Mouse (Mus musculus) ovary, adult 18-20 months (tissue): ENCODE data around the gene Dock10.

Source experiments
- DNase-seq: peaks from one replicate; pipeline ENCODE4 v3.0.0; 2022; ENCODE audit warnings: low spot score, mixed read lengths

The Dock10 gene

DNA sequence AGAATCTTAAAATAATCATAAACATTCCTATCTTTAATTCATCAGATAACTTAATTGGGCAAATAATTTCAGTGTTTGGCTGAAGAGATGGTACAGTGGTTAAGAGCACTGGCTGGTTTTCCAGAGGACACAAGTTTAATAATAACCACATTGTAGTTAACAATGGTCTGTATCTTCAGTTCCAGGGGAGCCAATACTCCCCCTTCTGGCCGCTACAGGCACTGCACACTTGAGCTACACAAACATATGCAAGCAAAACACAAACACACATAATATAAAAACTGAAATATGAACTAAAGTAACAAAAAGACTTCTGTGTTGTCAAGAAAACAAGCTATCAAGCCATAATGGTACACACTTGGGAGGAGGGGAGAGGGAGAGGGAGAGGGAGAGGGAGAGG, 102.5 kb downstream of the Dock10 start:
- no peak for DNase-seq

DNA sequence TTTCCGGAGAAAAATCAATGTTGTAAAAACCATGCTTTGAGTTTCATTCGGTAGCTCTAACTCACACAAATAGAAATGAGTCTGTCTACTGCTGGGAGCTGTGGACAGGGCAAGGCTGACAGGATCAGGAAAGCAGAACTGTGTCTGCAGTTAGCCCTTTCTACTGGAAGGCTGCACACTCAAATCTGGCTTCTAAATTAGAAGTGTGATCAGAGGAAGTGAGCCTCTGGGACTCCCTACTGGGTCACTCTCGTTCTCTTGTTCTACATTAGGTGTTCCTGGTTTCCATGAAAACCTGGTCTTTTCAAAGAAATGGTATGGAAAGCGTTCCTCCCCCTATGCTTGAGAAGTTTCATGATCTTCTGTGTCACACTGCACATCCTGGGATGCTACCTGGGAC, 103.1 kb downstream of the Dock10 start:
- no peak for DNase-seq

DNA sequence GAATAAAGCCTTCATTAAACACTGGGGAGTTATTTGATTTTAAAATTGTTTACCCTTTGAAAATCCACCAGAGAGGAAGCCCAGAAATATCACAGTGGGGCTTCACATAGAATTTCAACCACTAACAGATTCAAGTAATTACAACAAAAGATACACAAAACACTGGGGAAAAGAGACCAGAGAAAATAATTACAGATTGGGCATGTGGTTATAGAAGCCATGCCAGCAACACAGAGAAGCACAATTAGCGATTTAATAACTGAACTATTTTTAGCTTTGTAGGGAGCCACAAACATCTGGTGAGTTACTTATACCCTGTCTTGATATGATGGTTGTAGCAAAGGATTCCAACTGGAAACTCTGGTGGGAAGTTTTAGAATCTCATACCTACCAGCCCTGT, 104.2 kb downstream of the Dock10 start:
- no peak for DNase-seq

DNA sequence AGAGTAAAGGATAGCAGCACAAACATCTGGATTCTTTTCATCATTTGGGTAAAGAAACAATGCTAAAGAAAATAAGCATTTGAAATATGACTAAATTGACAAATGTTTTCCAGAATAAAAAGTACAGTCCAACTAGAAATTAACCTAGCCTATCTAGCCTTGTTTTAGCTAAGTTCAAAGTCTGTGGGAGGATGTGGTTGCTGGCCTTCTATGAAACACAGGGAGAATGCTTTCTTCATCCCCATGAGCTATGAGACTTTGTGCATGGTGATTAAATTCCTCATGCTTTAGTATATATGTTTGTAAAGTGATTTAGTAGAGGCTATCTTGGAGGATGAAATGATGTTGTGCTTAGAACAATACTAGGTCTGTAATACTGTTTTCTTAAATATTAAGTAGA, 105.5 kb downstream of the Dock10 start:
- no peak for DNase-seq

DNA sequence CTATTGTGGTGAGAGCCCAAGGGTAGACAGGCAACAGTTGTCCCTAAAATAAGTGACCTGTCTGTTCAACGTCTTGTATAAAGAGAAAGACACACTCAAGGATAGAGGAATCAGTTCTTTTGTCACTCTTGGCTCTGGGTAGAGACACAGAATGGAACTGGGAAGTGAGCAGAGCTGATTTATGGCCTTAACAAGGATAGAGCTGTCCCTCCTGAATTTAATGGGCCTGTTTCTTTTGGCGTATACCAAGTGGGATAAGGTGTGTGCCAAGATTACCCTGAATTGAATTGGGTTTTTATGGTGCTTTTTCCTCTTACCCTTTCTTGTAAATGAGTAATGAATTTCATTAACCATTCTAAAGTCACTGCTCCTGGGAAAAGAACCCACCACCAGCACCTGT, 106.2 kb downstream of the Dock10 start:
- DNase-seq: no peak

DNA sequence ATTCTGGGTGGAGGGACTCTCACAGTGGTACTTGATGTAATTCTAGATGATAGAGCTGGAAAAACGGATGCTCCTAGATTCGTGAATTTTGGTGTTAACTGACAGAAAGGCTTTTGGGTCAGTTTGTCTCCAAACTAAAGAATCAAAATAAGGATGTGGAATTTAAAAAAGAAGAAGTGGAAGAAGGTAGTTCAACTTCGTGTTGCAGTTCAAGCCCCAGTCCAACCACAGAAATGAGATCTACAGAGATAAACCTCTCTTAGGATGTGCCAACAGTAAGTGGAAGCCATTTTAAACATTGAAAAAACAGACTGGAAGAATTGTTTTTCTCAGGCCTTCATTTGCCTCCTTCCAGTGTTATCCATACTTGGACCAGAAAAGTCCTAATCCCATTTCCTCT, 111.7 kb downstream of the Dock10 start:
- no peak for DNase-seq

DNA sequence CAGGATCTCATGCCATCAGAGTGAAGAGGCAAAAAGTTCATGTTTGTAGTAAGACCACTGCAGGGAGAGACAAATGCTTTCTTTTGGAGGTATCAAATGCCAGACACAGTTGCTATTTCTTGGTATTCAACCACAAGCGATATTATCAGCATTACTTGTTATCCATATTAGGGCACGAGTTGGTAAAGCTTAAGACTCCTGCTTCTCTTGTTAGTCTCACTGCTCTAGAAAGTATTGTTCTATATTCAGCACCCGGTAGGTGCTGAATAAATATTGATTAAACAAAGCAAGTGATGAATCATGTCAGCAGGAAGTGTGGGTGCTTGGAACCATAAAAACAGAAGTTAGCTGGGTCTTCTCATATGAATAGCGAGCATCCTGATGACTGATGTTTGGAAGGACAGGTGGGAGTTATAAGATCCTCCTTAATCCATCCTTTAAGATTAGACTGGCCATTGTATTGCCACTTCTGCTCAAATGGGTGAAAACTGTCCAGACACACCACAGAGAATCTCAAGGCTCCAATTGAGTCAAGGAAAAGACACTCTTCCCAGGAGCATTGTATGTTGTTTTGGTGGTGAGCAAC, 114.4 kb downstream of the Dock10 start:
- no peak for DNase-seq

DNA sequence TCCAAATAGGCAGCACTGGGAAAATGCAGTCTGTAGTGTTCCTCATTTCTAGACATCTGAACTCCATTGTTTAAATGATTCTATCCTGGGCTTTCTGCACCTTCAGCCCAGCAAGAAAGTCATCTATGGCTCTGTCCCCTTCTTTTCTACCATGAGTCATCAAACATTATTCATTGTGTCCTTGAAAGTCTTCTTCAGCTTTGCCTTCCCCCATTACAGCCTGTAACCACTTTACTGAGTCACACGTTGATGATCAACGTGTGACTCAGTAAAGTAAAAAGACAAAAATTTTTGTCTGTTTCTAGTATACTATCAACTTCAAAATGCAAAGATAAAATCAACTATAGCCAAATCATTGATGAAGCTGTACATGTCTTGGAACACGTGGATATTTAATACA, 116.5 kb downstream of the Dock10 start:
- DNase-seq: no peak

DNA sequence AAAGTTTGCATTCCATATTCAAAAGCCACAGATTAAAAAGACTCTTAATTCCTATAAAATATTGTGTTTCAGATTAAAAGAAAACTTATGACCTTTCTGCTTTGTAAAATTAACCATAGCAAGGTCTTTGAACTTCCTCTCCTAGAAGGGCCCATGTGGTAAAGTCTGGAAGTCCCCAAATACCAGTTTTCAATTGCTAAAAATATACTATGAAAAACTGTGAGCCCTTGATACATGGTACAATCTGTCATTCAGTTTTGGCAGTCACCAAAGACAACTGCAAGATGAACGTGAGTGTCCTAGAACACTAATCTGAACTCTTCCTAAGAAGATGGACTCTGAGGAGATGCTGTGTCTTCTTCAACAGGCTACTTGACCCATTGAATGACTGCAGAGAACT, 117.0 kb downstream of the Dock10 start:
- DNase-seq: no peak

DNA sequence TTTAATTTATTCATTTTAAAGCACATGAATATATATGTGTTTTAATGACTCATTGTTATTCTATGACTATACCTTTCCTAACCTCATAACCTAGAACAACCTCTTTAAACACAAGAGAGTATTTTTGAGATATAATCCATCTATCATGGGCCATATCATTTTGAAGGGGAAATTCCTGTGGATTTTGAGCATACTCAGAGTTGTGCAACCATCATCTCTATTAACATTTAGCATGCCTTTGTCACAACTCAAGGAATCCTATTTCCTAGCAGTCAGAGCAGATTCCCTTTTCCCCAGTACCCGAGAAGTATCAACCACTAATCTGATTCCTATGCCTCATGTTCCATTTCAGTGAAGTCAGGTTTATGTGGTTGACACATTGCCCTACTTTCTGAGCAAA, 118.8 kb downstream of the Dock10 start:
- DNase-seq: no peak

DNA sequence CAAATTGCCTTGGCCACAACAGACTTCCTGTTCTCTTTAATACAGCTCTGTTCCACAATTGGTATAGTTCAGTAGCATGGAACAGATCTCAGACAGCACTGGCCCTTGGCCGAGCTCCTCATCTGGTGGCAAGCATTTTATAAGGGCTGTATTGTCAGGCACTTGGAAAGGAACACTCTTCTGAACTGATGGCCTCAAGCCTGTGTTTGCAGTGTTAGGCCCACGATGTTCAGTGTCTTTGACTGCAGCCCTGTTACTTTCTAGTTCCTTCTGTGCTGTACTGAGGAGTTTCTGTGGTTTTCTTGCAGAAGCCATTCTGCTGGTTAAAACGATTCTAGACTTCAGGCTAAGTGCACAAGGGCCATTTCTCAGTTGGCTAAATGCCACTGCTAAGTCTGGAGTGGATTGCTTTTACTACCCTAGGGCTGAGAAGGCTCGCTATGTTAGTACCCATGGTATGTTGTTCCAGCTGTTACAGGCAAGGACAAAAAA, 121.1 kb downstream of the Dock10 start:
- peak; percentile 2 for DNase-seq

DNA sequence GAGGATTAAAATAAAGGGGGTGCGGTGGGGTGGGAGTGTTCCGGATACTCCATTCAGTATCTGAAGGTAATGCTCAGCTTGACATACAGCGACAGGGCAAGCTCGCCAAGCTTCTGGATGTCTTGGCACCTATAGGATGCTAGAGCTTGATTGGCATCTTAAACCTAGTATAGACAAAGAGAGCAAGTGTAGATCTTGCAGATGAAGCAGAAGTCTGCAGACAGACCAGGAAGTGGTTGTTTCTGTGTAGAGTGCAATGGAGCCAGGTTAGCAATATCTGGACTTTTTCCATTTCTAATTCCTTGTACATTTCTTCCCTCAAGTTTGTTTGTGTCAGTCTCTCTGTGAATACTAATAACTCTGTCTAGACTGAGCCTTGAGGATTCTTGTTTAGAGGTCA, 122.5 kb downstream of the Dock10 start:
- DNase-seq: no peak

DNA sequence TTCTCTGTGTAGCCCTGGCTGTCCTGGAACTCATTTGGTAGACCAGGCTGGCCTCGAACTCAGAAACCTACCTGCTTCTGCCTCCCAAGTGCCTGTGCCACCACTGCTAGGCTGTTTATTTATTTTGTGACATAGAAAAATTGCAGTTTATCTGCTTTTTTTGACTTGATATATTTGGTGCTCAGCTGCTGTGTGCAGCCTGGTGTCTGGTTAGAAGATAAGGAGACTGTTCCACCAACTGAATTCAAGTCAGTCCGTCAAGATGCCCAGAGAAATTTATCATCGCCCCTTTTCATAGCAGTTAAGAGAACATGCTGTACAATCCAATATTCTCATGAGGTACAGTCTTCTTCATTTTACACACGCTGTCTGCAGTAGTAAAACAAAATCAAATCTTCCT, 124.8 kb downstream of the Dock10 start:
- DNase-seq: no peak

DNA sequence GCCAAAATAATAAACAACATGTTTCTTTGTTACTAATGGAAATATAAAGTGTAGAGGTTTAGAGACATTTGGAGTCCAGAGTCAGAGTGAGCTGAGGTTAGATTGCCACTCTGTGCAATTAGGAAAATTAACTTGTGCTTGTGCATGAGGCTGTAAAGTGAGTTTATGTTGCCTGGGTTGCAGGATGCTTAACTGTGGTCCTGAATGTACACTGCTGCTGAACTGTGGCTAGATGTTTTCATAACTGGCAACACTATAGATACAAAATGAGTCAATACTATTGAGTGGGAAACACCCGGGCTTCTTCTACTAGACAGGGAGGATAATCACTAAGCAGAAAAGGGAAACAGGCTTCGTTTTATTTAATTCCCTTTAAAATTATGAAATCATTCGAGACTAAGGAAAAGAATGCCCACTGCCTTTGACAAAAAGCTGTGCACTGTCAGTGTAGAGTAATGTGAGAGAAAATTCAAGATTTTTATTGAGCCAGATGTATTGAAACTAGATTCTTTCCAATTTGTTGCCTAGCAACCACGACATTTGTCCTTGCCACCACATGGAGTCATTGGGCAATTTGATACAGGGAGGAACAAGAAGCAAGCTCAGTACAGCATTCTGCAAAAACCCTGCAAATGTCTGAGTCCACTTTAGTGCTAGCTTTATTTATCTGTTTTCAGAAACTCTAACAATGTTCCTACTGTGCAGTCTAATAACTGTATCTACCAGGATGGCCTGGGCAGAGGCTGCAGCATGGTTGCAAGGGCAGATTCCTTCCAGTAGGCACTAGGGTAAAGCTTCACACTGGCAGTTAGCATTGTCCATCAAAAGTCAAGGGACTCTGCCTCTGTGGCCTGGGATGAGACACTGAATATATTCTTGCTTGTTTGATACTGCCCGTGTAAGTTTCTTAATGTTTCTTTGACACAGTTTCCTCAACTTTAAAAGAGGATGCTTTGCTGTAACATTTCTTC, 127.9 kb downstream of the Dock10 start:
- no peak for DNase-seq

DNA sequence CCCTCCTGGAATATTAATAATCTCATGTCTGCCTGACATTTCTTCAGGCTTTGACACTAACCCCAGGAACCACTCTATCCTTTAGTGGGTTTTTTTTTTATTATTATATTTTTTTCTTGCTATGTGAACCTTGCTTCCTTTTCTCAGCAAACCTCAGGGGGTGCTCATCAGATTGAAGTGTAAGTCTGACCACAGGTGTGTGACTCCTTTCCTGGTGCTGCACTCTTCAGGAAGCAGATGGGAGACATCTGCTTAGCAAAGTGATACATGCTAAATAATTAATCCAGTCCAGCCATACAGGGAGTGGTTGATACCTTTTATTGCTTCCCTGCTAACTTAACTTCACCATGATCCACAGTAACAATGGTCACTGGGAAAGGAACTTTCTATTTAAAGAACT, 130.3 kb downstream of the Dock10 start:
- DNase-seq: no peak

DNA sequence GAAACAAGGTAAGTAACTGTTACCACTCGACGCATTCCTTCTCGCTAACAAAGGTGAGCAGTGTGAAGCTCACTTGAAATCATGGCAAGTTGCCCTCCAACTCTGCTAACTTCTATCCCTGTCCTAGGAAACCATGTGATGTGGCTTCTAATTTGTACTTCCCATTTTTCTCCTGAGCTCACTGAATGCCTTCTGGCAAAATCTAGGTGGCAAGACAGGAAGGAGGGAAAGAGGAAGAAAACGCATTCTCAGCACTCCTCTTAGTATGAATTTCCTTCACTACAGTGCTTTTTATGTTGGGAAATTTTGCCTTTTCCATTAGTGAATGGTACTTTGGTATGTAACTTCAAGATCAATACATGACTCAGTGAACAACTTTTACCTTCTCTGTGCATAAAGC, 131.5 kb downstream of the Dock10 start:
- no peak for DNase-seq

DNA sequence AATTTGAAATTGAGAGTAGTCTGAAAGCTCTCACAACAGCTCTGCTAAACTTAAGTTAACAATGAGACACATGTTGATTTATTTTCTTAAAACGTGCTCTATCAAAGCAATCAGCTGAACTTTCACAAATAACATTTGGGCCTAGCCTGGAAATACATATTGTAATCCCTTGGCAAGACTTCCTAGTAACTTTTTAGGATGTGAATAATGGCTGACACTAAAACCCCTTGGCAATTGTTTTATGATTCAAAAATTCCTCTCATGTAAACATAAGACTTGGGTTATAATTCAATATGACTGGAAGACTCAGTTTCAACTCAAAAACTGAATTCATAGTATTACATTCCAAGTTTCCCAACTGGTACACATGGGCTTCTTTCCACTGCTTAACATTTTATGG, 133.0 kb downstream of the Dock10 start:
- DNase-seq: no peak

DNA sequence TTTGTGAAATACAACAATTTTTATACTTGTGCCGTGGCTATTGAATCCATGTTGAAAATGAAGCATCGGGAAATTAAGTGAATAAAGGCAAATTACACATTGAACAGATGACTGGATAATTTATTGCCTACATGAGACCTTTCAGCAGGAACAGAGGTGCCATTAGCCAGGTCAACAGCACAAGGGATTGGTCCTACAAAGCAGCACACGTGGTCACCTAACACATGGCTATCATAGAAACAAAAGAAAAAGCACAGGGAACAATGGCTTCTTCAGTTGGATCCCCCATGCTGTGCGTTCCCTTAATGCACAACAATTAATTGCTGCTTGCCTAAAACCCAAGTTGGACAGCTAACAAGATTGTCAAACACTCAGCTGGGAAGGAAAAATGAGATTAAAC, 133.8 kb downstream of the Dock10 start:
- no peak for DNase-seq

DNA sequence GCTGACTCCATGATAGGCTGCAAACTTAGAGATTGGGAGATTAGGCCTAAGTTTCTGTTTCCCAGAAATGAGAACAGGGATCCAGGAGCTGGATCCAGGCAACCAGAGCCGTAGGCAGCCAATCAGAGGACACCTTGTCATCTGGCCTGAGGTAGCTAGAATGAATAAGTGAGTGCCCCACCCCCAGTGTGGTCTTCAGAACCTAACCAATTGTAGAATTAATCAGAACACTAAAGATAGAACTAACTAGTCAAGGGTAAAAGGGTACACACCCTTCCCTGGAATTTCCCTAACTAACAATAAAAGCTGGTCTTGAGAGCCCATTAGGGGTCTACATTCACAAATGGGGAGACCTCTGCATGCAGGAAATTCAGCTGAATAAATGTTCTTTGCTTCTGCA, 135.7 kb downstream of the Dock10 start:
- DNase-seq: no peak

DNA sequence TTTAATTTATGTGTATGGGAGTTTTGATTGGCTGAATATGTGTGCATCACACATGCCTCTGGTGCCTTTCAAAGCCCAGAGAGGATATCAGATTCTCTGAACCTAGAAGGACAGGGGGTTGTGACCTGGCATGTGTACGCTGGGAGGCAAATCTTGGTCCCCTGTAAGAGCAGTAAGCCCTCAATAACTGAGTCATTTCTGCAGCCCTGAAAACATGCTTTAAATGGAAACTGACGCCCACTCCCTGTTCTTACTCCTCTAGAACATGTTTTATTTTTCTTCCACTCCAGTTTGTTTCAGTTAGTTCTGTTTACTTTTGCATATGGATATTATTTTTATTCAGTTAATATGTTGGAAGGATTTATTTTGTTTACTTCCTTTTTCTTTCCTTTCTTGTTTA, 139.2 kb downstream of the Dock10 start:
- no peak for DNase-seq

DNA sequence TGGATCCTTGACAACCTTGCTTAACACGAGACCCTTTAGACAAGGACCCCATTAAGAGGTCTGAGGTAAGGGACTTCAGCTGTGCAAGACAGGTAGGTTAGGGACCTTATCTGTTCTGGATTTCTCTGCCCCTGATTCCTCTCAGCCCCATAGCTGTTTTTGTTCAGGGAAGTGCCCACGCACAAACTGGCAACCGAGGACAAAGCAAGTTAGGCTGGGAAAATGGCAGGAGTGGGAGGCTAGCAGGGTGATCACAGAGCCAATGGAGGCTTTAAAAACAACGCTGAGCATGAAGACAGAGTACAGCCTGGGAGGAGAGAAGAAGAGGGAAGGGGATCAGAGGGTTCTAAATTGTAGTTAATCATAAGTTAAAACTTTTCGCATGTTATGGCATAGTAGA, 141.7 kb downstream of the Dock10 start:
- no peak for DNase-seq

DNA sequence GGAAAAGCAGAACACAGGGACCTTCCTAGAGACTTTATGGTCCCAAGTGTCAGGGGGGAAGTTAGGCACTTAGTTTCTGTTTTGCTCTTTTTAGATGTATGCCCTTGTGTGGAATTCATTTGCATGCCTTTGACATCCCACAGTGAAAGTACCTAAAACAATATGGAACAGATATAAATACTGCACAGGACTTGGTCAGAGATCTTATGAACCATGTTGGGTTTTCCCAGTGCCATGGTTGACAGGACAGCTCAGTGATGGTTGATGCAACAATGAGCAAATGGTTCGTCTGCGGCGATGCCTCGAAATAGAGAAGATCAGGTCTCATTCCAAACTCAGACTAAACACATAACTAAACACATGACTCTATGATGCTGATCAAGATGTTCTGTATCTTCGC, 143.6 kb downstream of the Dock10 start:
- DNase-seq: no peak

DNA sequence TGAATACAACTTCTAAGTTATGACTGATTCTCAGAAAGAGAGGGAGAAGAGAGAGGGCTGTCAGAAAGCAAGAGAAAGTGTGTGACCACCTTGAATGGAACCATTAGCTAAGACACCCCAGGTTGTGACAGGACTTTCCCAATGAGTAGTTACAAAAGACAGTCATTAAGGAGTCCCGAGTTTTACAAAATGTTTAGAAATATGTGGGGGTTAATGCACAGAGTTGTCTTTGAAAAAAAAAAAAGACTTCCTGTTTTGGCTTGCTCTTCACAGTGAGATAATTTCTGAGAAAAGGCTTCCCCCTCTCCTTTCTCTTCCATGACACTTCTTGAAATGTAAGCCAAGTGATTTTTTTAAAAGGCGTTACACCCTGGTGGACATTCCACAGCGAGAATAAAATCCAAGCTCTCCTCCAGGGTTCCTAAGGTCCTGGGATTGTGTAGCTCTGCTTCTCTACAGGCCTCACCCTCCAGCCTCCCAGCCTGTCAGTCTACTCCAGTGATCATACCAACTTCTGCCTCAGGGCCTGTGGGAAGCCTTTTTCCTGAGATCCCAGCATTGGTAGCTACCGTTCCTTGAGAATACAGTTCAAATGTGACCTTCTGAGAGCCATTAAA, 144.8 kb downstream of the Dock10 start:
- no peak for DNase-seq
